Mouse (Mus musculus): ENCODE results near the gene Gm17334.

Gene Gm17334

DNA sequence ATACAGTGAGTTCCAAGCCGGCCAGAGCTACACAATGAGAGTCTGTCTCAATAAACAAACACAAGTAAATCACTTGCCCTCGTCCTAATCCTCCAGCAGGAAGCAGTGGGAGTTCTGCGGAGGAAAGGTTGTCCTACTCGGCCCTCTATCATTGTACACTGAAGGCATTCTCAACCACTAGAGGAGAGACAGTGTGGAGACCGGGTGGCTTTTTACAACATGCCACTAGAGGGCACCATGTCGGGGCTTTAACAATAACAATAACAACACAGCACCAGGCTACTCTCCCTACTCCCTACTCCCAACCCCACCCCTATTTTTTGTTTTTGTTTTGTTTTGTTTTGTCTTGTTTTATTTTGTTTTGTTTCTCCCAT lies 35.4 kb downstream of the Gm17334 start:
- DNase-seq, result peak; percentile 59 to 61

GRCm38 (mm10) chr11:53736771-53737572 lies 36.0 kb downstream of the Gm17334 start:
- DNase-seq, result peak; percentile 69

GRCm38 (mm10) chr11:53735682-53736245 lies 37.2 kb downstream of the Gm17334 start:
- peak; percentile 60 to 71 for DNase-seq

GRCm38 (mm10) chr11:53734970-53735681 lies 37.9 kb downstream of the Gm17334 start:
- no peak for DNase-seq

- no peak for DNase-seq
Observed at GRCm38 (mm10) chr11:53734431-53734830, 38.6 kb downstream of the Gm17334 start.

- no peak for DNase-seq
Observed at GRCm38 (mm10) chr11:53733824-53734223, 39.2 kb downstream of the Gm17334 start.

- no peak for DNase-seq
Observed at GRCm38 (mm10) chr11:53732244-53732643, 40.7 kb downstream of the Gm17334 start.

DNA sequence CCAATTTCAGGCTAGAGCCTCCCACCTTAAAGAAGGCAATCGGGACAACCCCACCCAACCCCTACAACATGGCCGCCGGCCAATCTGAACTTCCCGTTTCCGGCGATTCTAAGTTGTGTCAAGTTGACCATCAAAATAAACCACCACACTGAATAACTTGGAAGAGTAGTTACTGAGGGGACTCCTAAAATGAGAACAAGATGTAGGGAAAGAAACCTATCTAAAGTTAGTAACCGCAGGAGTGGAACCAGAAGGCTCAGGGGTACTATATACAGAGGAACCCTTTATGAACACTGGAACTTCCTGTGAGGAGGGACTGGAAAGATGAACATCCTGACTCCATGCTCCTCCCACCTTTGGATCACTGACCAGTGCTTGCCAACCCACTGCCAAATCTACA lies 41.5 kb downstream of the Gm17334 start:
- no peak for DNase-seq

Data from thymus, postnatal 36 days (tissue).